Mouse (Mus musculus): ENCODE measurements around the gene Lurap1l. TPM values are rescaled to one million over a fixed set of nuclear protein-coding genes. Genes with fewer than 3 reads are reported as not detected.

Lurap1l gene
- 0.20 TPM for polyA plus RNA-seq (2017; shearing (Covaris generic))

GRCm38 (mm10) chr4:80910481-80910870 is at the start of gene Lurap1l:
Lurap1l (plus strand) TSS chr4:80910646.

Other genes starting within 250 kb of the Lurap1l start
- gene Tyrp1, start 76.5 kb upstream of the Lurap1l start, polyA plus RNA-seq (2017; shearing (Covaris generic)): not detected

Measured in effector memory CD4-positive, alpha-beta T cell, adult 5 months (primary cell).